Mouse (Mus musculus): ENCODE results near the gene Slco1a5.

- no peak for TF ChIP-seq POLR2A (IDR thresholded peaks at IDR 0.05; ENCODE audit: low read depth, low read length)
- no peak for TF ChIP-seq CTCF (IDR thresholded peaks at IDR 0.05; ENCODE audit: extremely low read depth, insufficient read depth, insufficient read length, insufficient replicate concordance)
Observed at GRCm38 (mm10) chr6:142200524-142200923, 122.3 kb downstream of the Slco1a5 start.
